Mouse (Mus musculus): ENCODE data around the gene Scn5a. TPM values are rescaled to one million over a fixed set of nuclear protein-coding genes. Genes with fewer than 3 reads are reported as not detected.

Scn5a gene
- polyA plus RNA-seq, 1 experiment = 0.49 TPM

- Histone ChIP-seq H3K4me1 (ENCODE audit: control insufficient read depth, insufficient read depth, low read length) (no peaks in the 10 kb centered on the region), H3K9ac (ENCODE audit: low read depth, poor library complexity, severe bottlenecking) (no peak overlapping the region), H3K27ac (ENCODE audit: insufficient read depth, low read length) (no peak overlapping the region), H3K9me3 (replicated peaks; ENCODE audit: control insufficient read depth, insufficient read depth, low read length, poor library complexity, severe bottlenecking) (no peaks in the 10 kb centered on the region), H3K4me3 (ENCODE audit: low read depth, low read length) (no peak overlapping the region), H3K36me3 (ENCODE audit: control insufficient read depth, insufficient read depth, low read length, poor library complexity, severe bottlenecking) (no peaks in the 10 kb centered on the region), H3K27me3 (ENCODE audit: control insufficient read depth, insufficient read depth, low read length, poor library complexity, severe bottlenecking) (no peaks in the 10 kb centered on the region)
- TF ChIP-seq POLR2A (IDR thresholded peaks at IDR 0.05; ENCODE audit: insufficient read depth, low read length) = no peak
- no peak for TF ChIP-seq CTCF (IDR thresholded peaks at IDR 0.05; ENCODE audit: low read depth, low read length)
- no peak for TF ChIP-seq EP300 (IDR thresholded peaks at IDR 0.05; ENCODE audit: insufficient read depth, low read depth, low read length)
These were observed 63.8 kb downstream of the Scn5a start for GRCm38 (mm10) chr9:119514986-119515385.

DNA sequence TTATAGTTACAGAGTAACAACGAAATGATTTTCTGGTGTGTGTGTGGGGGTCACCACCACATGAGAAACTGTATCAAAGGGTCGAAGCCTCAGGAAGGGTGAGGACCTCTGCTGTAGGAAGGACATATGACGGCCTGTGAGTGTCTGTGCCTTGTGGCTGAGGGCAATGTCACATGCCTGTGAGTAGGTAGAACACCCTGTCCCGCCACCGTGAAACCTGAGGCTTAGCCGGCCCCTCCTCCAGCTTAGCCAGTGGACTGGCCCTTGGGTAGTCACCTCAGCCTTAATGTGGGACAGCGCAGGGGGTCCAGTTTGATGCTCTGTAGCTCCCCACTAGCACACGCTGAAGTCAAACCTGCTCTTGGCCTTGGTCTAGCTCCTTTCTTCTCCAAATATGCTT lies 65.0 kb downstream of the Scn5a start:
- Histone ChIP-seq H3K4me3 (ENCODE audit: low read depth, low read length) (no peak overlapping the region), H3K27ac (ENCODE audit: insufficient read depth, low read length) (no peak overlapping the region), H3K4me1 (ENCODE audit: control insufficient read depth, insufficient read depth, low read length) (no peaks in the 10 kb centered on the region), H3K36me3 (ENCODE audit: control insufficient read depth, insufficient read depth, low read length, poor library complexity, severe bottlenecking) (no peaks in the 10 kb centered on the region), H3K27me3 (ENCODE audit: control insufficient read depth, insufficient read depth, low read length, poor library complexity, severe bottlenecking) (no peaks in the 10 kb centered on the region), H3K9ac (ENCODE audit: low read depth, poor library complexity, severe bottlenecking) (no peak overlapping the region), H3K9me3 (replicated peaks; ENCODE audit: control insufficient read depth, insufficient read depth, low read length, poor library complexity, severe bottlenecking) (no peaks in the 10 kb centered on the region)
- TF ChIP-seq POLR2A (IDR thresholded peaks at IDR 0.05; ENCODE audit: insufficient read depth, low read length) (no peak), CTCF (IDR thresholded peaks at IDR 0.05; ENCODE audit: low read depth, low read length) (no peak), EP300 (IDR thresholded peaks at IDR 0.05; ENCODE audit: insufficient read depth, low read depth, low read length) (no peak)

DNA sequence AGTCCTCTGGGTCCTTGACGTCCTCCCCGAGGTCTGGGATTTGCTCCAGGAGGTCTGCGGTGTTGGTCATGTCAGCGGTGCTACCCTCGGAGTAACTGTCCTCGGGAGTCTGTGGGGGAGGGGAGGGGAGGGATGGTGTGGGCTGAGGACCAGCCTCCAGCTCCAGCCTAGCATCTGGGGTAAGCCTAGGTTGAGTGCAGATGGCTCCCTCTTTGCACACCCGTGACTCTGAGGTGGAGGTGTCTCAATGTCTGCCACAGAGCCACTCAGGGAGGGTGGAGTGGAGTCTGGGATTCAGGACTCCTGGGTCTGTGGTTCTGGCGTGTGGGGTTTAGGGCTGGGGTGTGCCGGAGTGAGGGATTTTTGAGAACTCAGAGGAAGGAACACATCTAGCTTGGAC lies 65.8 kb downstream of the Scn5a start:
- Histone ChIP-seq H3K27me3 (ENCODE audit: control insufficient read depth, insufficient read depth, low read length, poor library complexity, severe bottlenecking) (no peaks in the 10 kb centered on the region), H3K4me1 (ENCODE audit: control insufficient read depth, insufficient read depth, low read length) (no peaks in the 10 kb centered on the region), H3K9ac (ENCODE audit: low read depth, poor library complexity, severe bottlenecking) (no peak overlapping the region), H3K36me3 (ENCODE audit: control insufficient read depth, insufficient read depth, low read length, poor library complexity, severe bottlenecking) (no peaks in the 10 kb centered on the region), H3K9me3 (replicated peaks; ENCODE audit: control insufficient read depth, insufficient read depth, low read length, poor library complexity, severe bottlenecking) (no peaks in the 10 kb centered on the region), H3K27ac (ENCODE audit: insufficient read depth, low read length) (no peak overlapping the region), H3K4me3 (ENCODE audit: low read depth, low read length) (no peak overlapping the region)
- TF ChIP-seq POLR2A (IDR thresholded peaks at IDR 0.05; ENCODE audit: insufficient read depth, low read length) = no peak
- TF ChIP-seq CTCF (IDR thresholded peaks at IDR 0.05; ENCODE audit: low read depth, low read length) = no peak
- TF ChIP-seq EP300 (IDR thresholded peaks at IDR 0.05; ENCODE audit: insufficient read depth, low read depth, low read length) = no peak

DNA sequence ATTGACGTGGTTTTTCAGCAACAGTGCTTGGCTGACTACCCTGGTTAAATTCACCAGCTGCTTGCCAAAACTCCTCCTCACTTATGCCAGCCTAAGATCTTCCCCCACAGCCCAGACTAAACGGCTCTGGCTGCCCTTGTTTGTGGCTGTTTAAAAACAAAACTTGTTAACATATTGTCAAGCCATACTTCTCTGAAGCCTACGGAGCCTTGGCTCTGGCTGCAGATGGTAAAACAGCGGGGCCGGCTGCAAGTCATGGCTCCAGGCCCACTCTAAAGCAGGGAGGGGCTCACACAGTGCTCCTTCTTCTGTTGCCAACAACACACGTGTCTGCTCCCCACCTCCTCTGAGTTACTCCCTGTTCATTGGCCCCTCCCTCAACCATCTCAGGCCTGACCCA lies 67.9 kb downstream of the Scn5a start:
- Histone ChIP-seq H3K9me3 (replicated peaks; ENCODE audit: control insufficient read depth, insufficient read depth, low read length, poor library complexity, severe bottlenecking) (no peaks in the 10 kb centered on the region), H3K27ac (ENCODE audit: insufficient read depth, low read length) (no peak overlapping the region), H3K9ac (ENCODE audit: low read depth, poor library complexity, severe bottlenecking) (no peak overlapping the region), H3K4me3 (ENCODE audit: low read depth, low read length) (no peak overlapping the region), H3K4me1 (ENCODE audit: control insufficient read depth, insufficient read depth, low read length) (no peaks in the 10 kb centered on the region), H3K27me3 (ENCODE audit: control insufficient read depth, insufficient read depth, low read length, poor library complexity, severe bottlenecking) (no peaks in the 10 kb centered on the region), H3K36me3 (ENCODE audit: control insufficient read depth, insufficient read depth, low read length, poor library complexity, severe bottlenecking) (no peaks in the 10 kb centered on the region)
- TF ChIP-seq POLR2A (IDR thresholded peaks at IDR 0.05; ENCODE audit: insufficient read depth, low read length) (no peak), CTCF (IDR thresholded peaks at IDR 0.05; ENCODE audit: low read depth, low read length) (no peak), EP300 (IDR thresholded peaks at IDR 0.05; ENCODE audit: insufficient read depth, low read depth, low read length) (no peak)

DNA sequence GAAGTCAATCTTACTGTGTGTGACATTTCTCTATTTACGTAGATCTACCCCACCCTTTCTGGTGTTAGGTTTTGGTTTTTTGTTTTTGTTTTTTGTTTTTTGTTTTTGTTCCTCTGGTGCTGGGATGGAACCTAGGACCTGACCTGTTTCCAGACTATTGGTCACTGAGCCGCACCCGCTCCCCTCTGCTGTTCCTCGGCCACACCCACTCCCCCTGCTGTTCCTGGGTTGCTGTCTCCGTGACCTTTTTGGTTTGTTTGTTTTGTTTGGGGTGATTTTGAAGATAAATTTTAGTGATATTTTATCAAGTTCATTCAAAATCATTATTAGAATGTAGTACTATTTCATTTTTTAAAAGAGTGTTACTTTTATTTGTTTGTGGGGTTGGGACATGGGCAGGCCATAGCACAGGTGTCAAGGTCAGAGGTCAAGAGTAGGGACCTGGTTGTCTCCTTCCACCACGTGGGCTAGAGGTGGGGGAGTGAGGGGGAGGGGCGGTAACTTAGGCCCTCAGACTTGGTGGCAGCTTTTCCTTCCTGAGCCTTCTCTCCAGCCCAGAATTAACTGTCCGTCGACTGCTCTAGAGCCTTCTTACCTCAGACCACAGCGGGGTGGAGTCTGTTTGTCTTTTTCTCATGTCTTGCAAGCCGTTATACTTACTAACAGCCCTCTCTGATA lies 73.7 kb downstream of the Scn5a start:
- H3K4me3 ChIP-seq (ENCODE audit: low read depth, low read length) = no peak overlapping the region
- TF ChIP-seq POLR2A (IDR thresholded peaks at IDR 0.05; ENCODE audit: insufficient read depth, low read length) (no peak), EP300 (IDR thresholded peaks at IDR 0.05; ENCODE audit: insufficient read depth, low read depth, low read length) (0 out of 2 replicates have a peak, but pooled peaks have one; percentile 70)
- no peaks in the 10 kb centered on the region for H3K27me3 ChIP-seq (ENCODE audit: control insufficient read depth, insufficient read depth, low read length, poor library complexity, severe bottlenecking)
- H3K27ac ChIP-seq (ENCODE audit: insufficient read depth, low read length) = no peak overlapping the region
- no peaks in the 10 kb centered on the region for H3K4me1 ChIP-seq (ENCODE audit: control insufficient read depth, insufficient read depth, low read length)
- H3K9me3 ChIP-seq (replicated peaks; ENCODE audit: control insufficient read depth, insufficient read depth, low read length, poor library complexity, severe bottlenecking) = no peaks in the 10 kb centered on the region
- H3K9ac ChIP-seq (ENCODE audit: low read depth, poor library complexity, severe bottlenecking) = no peak overlapping the region
- no peaks in the 10 kb centered on the region for H3K36me3 ChIP-seq (ENCODE audit: control insufficient read depth, insufficient read depth, low read length, poor library complexity, severe bottlenecking)

- TF ChIP-seq CTCF (IDR thresholded peaks at IDR 0.05; ENCODE audit: low read depth, low read length) (no peak), EP300 (IDR thresholded peaks at IDR 0.05; ENCODE audit: insufficient read depth, low read depth, low read length) (no peak), POLR2A (IDR thresholded peaks at IDR 0.05; ENCODE audit: insufficient read depth, low read length) (no peak)
- H3K9me3 ChIP-seq (replicated peaks; ENCODE audit: control insufficient read depth, insufficient read depth, low read length, poor library complexity, severe bottlenecking) = no peaks in the 10 kb centered on the region
- no peak overlapping the region for H3K4me3 ChIP-seq (ENCODE audit: low read depth, low read length)
- H3K27me3 ChIP-seq (ENCODE audit: control insufficient read depth, insufficient read depth, low read length, poor library complexity, severe bottlenecking) = no peaks in the 10 kb centered on the region
- no peak overlapping the region for H3K27ac ChIP-seq (ENCODE audit: insufficient read depth, low read length)
- no peak overlapping the region for H3K9ac ChIP-seq (ENCODE audit: low read depth, poor library complexity, severe bottlenecking)
- H3K36me3 ChIP-seq (ENCODE audit: control insufficient read depth, insufficient read depth, low read length, poor library complexity, severe bottlenecking) = no peaks in the 10 kb centered on the region
- H3K4me1 ChIP-seq (ENCODE audit: control insufficient read depth, insufficient read depth, low read length) = no peaks in the 10 kb centered on the region
These were observed 75.2 kb downstream of the Scn5a start for GRCm38 (mm10) chr9:119503613-119504012.
